Mouse (Mus musculus) ovary, postnatal 14 days (tissue): Measurements from ENCODE around the gene Tmem123.

ENCODE experiments used
- DNase-seq: peaks from one replicate; pipeline ENCODE4 v3.0.0; 2022; ENCODE audit warnings: low spot score

The Tmem123 gene

GRCm38 (mm10) chr9:7775986-7776385, 12.1 kb downstream of the Tmem123 start:
- DNase-seq: no peak

GRCm38 (mm10) chr9:7776940-7777339, 13.1 kb downstream of the Tmem123 start:
- DNase-seq: no peak

- no peak for DNase-seq
Observed at GRCm38 (mm10) chr9:7777652-7778051, 13.8 kb downstream of the Tmem123 start.

GRCm38 (mm10) chr9:7778771-7779170, 14.9 kb downstream of the Tmem123 start:
- DNase-seq: no peak

- no peak for DNase-seq
Observed at GRCm38 (mm10) chr9:7779786-7780185, 15.9 kb downstream of the Tmem123 start.

- DNase-seq: no peak
Observed at GRCm38 (mm10) chr9:7780250-7781150, 16.7 kb downstream of the Tmem123 start.

GRCm38 (mm10) chr9:7783823-7784614, 20.2 kb downstream of the Tmem123 start:
- no peak for DNase-seq

GRCm38 (mm10) chr9:7784615-7785012, 20.8 kb downstream of the Tmem123 start:
- DNase-seq: no peak

- no peak for DNase-seq
Observed at GRCm38 (mm10) chr9:7785396-7785795, 21.6 kb downstream of the Tmem123 start.

GRCm38 (mm10) chr9:7786086-7786485, 22.2 kb downstream of the Tmem123 start:
- DNase-seq: no peak

- DNase-seq: no peak
Observed at GRCm38 (mm10) chr9:7788411-7788810, 24.6 kb downstream of the Tmem123 start.

GRCm38 (mm10) chr9:7789764-7790575, 26.1 kb downstream of the Tmem123 start:
- no peak for DNase-seq

GRCm38 (mm10) chr9:7790580-7791084, 26.8 kb downstream of the Tmem123 start:
- no peak for DNase-seq

GRCm38 (mm10) chr9:7793561-7793960, 29.7 kb downstream of the Tmem123 start:
- no peak for DNase-seq

GRCm38 (mm10) chr9:7795581-7795980, 31.7 kb downstream of the Tmem123 start:
- DNase-seq: no peak

GRCm38 (mm10) chr9:7796129-7796864, 32.5 kb downstream of the Tmem123 start:
- DNase-seq: no peak

- DNase-seq: no peak
Observed at GRCm38 (mm10) chr9:7797542-7797941, 33.7 kb downstream of the Tmem123 start.

- DNase-seq: no peak
Observed at GRCm38 (mm10) chr9:7798555-7798954, 34.7 kb downstream of the Tmem123 start.

GRCm38 (mm10) chr9:7805101-7805506, 41.3 kb downstream of the Tmem123 start:
- DNase-seq: no peak

GRCm38 (mm10) chr9:7822758-7823157, 58.9 kb downstream of the Tmem123 start:
- no peak for DNase-seq

GRCm38 (mm10) chr9:7824916-7825315, 61.1 kb downstream of the Tmem123 start:
- no peak for DNase-seq
